Mouse (Mus musculus) cerebellum, postnatal 36 days (tissue): ENCODE measurements around the gene Ss18l1.

ENCODE experiments used
- DNase-seq, 2 experiments: peaks; one replicate each; pipeline ENCODE4 v3.0.0; 2021 to 2022; ENCODE audit warnings: mixed read lengths in 2 of 2

The Ss18l1 gene

GRCm38 (mm10) chr2:180087472-180087871, 45.2 kb downstream of the Ss18l1 start:
- no peak for DNase-seq

- no peak for DNase-seq
Observed at GRCm38 (mm10) chr2:180090285-180090684, 48.0 kb downstream of the Ss18l1 start.

GRCm38 (mm10) chr2:180095711-180096110, 53.4 kb downstream of the Ss18l1 start:
- DNase-seq: no peak

GRCm38 (mm10) chr2:180097585-180097984, 55.3 kb downstream of the Ss18l1 start:
- no peak for DNase-seq

GRCm38 (mm10) chr2:180098167-180098566, 55.9 kb downstream of the Ss18l1 start:
- DNase-seq: no peak

GRCm38 (mm10) chr2:180099529-180099928, 57.2 kb downstream of the Ss18l1 start:
- no peak for DNase-seq

- no peak for DNase-seq
Observed at GRCm38 (mm10) chr2:180103151-180103977, 61.1 kb downstream of the Ss18l1 start.

GRCm38 (mm10) chr2:180103978-180104658, 61.8 kb downstream of the Ss18l1 start, which contains the start of gene Hrh3:
TSS of gene Hrh3 (minus strand) at chr2:180104488.
- DNase-seq: peak; percentile 63 to 80

GRCm38 (mm10) chr2:180104659-180105377, 62.5 kb downstream of the Ss18l1 start:
- peak in 1 of 2 experiments; percentile 28 for DNase-seq

GRCm38 (mm10) chr2:180105441-180106190, 63.3 kb downstream of the Ss18l1 start:
- peak in 1 of 2 experiments; percentile 36 for DNase-seq

GRCm38 (mm10) chr2:180107081-180107480, 64.8 kb downstream of the Ss18l1 start:
- DNase-seq: no peak

GRCm38 (mm10) chr2:180108285-180108684, 66.0 kb downstream of the Ss18l1 start:
- DNase-seq: no peak

- peak; percentile 62 to 72 for DNase-seq
Observed at GRCm38 (mm10) chr2:180113909-180114890, 71.9 kb downstream of the Ss18l1 start.

GRCm38 (mm10) chr2:180115279-180115678, 73.0 kb downstream of the Ss18l1 start:
- DNase-seq: peak; percentile 51 to 60

GRCm38 (mm10) chr2:180116081-180116493, 73.8 kb downstream of the Ss18l1 start:
- no peak for DNase-seq

GRCm38 (mm10) chr2:180116741-180117484, 74.6 kb downstream of the Ss18l1 start:
- DNase-seq: no peak

- no peak for DNase-seq
Observed at GRCm38 (mm10) chr2:180117485-180118194, 75.3 kb downstream of the Ss18l1 start.

GRCm38 (mm10) chr2:180118661-180119438, 76.5 kb downstream of the Ss18l1 start, which contains the start of gene Osbpl2:
TSS of gene Osbpl2 (plus strand) at chr2:180119306.
- DNase-seq: peak; percentile 100
